Mouse (Mus musculus): ENCODE measurements at regions not wholly inside any gene's neighbourhood (a gene's known extent, or its start where the extent isn't known, plus 50 kb on each side); places are given as distances from the start of the nearest gene placed in this dataset.

- DNase-seq (ENCODE audit: extremely low read depth, insufficient read length, low spot score), result no peak
These were observed 111.9 kb downstream of the Tbx5 start for GRCm38 (mm10) chr5:119944371-119944770.

GRCm38 (mm10) chr5:119948399-119948798 lies 115.9 kb downstream of the Tbx5 start:
- no peak for DNase-seq (ENCODE audit: extremely low read depth, insufficient read length, low spot score)

GRCm38 (mm10) chr5:119952085-119952484 lies 119.6 kb downstream of the Tbx5 start:
- DNase-seq (ENCODE audit: extremely low read depth, insufficient read length, low spot score), result no peak

GRCm38 (mm10) chr5:119953189-119953588 lies 120.7 kb downstream of the Tbx5 start:
- DNase-seq (ENCODE audit: extremely low read depth, insufficient read length, low spot score), result no peak

GRCm38 (mm10) chr5:119953811-119954566 lies 121.5 kb downstream of the Tbx5 start:
- DNase-seq (ENCODE audit: extremely low read depth, insufficient read length, low spot score), result no peak

GRCm38 (mm10) chr5:119958942-119959341 lies 126.5 kb downstream of the Tbx5 start:
- DNase-seq (ENCODE audit: extremely low read depth, insufficient read length, low spot score), result no peak

- DNase-seq (ENCODE audit: extremely low read depth, insufficient read length, low spot score), result no peak
These were observed 132.3 kb downstream of the Tbx5 start for GRCm38 (mm10) chr5:119964751-119965150.

- DNase-seq (ENCODE audit: extremely low read depth, insufficient read length, low spot score), result no peak
These were observed 138.8 kb downstream of the Tbx5 start for GRCm38 (mm10) chr5:119971286-119971685.

- DNase-seq (ENCODE audit: extremely low read depth, insufficient read length, low spot score), result no peak
These were observed 140.5 kb downstream of the Tbx5 start for GRCm38 (mm10) chr5:119972802-119973437.

- DNase-seq (ENCODE audit: extremely low read depth, insufficient read length, low spot score), result peak; percentile 51
These were observed 138.1 kb upstream of the Rbm19 start for GRCm38 (mm10) chr5:119978096-119978715.

GRCm38 (mm10) chr5:119981111-119981807 lies 135.0 kb upstream of the Rbm19 start:
- no peak for DNase-seq (ENCODE audit: extremely low read depth, insufficient read length, low spot score)

- DNase-seq (ENCODE audit: extremely low read depth, insufficient read length, low spot score), result no peak
These were observed 132.1 kb upstream of the Rbm19 start for GRCm38 (mm10) chr5:119984206-119984605.

- no peak for DNase-seq (ENCODE audit: extremely low read depth, insufficient read length, low spot score)
These were observed 124.1 kb upstream of the Rbm19 start for GRCm38 (mm10) chr5:119992130-119992529.

- DNase-seq (ENCODE audit: extremely low read depth, insufficient read length, low spot score), result no peak
These were observed 120.5 kb upstream of the Rbm19 start for GRCm38 (mm10) chr5:119995726-119996125.

- DNase-seq (ENCODE audit: extremely low read depth, insufficient read length, low spot score), result no peak
These were observed 110.4 kb upstream of the Rbm19 start for GRCm38 (mm10) chr5:120005696-120006469.

GRCm38 (mm10) chr5:120007738-120008137 lies 108.5 kb upstream of the Rbm19 start:
- peak; percentile 16 for DNase-seq (ENCODE audit: extremely low read depth, insufficient read length, low spot score)

- DNase-seq (ENCODE audit: extremely low read depth, insufficient read length, low spot score), result no peak
These were observed 108.0 kb upstream of the Rbm19 start for GRCm38 (mm10) chr5:120008306-120008705.

- no peak for DNase-seq (ENCODE audit: extremely low read depth, insufficient read length, low spot score)
These were observed 100.8 kb upstream of the Rbm19 start for GRCm38 (mm10) chr5:120015417-120015816.

GRCm38 (mm10) chr5:120018126-120018525 lies 98.1 kb upstream of the Rbm19 start:
- DNase-seq (ENCODE audit: extremely low read depth, insufficient read length, low spot score), result no peak

GRCm38 (mm10) chr5:120020748-120021147 lies 95.5 kb upstream of the Rbm19 start:
- no peak for DNase-seq (ENCODE audit: extremely low read depth, insufficient read length, low spot score)
